Mouse (Mus musculus) cerebellum, adult 9-10 months (tissue): ENCODE measurements around the gene Nlgn2.
"Not testable (repeated sequence)": the region's sequence is repeated elsewhere in the genome, so short reads cannot be mapped to it uniquely, and the experiment has no call there.

ENCODE experiments used
- DNase-seq: peaks from one replicate; pipeline ENCODE4 v3.0.0; 2022

The Nlgn2 gene

DNA sequence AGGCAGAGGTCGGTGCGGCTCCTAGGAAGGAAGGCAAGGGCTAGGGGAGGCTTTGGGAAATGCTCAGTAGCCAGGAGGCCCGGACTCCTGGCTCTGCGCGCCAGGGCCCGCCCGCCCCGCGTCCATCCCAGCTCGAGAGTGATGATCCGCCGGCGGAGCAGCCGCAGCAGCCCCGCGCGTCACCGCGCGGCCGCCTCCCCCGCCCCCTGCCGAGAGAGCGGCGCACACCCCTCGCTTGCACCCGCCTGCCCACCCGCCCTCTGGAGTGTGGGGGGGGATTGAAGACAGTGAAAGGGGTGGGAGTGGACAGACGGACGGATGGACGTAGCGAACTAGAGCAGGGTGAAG, at the start of gene Nlgn2:
TSS of gene Nlgn2 (minus strand) at position 181 of the 348 bp plus-strand sequence.
- no peak for DNase-seq

DNA sequence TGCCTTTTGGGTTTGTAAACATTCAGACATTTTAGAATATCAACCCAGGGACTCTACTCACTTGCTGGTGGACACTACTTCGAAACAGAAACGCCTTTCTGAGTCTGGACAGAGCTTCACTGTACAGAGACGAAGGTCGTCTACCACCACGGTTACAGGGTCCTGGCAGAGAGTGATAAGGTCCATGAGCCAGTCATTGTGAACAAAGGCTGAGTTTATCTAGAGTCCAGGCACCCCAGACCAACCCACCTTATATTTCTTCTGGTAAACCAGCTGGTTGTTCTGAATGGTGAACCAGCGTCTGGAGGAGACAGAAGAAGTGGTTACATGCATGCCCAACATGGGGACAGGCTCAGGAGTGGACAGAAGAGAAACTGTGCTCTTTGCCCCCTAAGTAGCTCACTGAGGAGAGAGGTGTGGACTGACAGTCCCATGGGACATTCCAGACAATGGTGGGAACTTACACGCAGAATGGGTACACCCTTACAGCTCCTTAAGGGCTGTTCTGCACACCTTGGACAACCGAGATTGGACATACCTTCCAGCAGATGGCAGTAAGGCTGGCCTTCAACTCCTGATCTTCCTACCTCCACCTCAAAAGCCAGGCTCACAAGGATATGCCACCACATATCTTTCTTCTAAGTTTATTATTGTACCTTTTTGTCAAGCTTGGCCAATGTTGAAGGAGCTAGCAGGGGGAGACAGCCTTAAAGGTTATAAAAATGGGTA, 49.5 kb upstream of the Nlgn2 start:
- DNase-seq: no peak

DNA sequence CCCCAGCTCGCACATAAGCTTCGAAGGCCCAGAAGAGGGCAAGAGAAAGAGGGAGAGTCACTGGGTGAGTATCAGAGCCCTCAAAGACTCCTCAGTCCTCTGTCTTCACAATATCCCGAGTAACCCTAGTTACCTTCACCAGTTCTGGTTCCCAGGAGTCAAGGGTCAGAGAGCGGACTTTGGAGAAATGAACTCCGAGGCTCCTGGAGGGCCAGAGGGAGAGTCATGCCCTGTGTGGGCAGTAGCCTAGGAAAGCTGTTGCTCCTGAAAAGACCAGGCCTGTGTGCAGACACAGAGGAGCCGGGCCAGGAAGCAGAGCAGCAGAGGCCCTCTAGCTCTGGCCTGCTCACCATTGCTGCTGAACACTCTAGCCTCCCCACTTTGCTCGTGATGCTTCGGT, 47.1 kb upstream of the Nlgn2 start:
- DNase-seq: no peak

DNA sequence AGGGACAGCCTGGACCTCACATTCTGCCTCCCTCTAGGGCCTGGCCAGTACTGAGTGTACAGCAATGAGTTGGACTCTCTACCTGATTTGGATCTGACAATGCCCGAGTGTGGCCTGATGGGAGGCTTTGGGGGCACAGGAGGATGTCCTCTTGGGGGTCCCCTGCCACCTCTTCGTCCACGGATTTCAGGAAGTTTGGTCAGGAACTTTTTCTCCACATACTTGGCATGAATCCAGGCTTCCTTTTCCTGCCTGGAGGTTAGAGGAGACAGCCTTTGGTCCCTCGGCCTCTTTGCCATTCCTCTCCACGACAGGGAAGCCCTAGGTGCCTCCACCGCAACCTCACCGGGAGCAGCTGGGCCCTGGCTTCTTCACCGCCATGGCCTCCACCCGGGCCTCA, 46.7 kb upstream of the Nlgn2 start:
- DNase-seq: no peak

DNA sequence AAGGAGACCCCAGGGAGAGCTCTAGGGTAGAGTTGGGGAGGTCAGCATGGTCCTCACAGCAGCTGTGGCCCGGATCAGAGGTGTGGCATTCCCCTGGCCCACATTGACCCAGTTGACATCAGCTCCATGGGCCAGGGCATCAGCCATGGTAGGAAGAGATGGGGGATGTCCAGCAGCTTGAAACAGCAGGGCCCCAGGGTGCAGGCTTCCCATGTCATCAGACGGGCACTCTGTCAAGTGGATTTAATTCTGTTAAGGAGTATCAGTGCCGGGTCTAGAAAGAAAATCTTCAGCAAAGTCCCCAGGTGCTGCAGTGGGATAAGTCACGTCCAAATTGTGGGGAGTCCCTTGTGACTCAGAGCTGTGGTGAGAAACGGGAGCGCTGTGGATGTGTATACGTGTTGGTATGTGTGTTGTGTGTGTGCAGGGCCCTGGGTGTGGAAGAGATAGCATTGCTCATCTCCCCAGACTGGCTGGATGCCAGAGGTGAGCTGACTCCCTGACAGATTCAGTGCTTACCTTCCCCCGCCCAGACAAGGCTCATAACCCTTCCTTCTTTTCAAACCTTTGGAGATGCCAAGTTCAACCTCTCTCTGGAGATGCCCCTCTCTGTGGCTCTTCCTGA, 46.1 kb upstream of the Nlgn2 start:
- DNase-seq: no peak

DNA sequence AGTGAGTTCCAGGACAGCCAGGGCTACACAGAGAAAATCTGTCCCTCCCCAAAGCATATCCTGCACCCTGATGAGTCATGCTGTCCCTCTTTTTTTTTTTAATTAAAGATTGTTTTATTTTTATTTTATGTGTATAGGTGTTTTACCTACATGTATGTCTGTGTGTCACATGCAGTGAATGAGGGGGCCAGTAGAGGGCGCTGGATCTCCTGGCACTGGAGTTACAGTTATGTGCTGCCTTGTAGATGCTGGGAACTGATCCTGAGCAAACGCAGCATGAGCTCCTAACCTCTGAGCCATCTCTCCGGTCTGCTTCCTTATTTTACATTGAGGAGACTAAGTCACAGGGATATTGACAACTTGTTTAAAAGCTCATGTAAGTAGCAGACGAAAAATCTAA, 45.5 kb upstream of the Nlgn2 start:
- DNase-seq: no peak

DNA sequence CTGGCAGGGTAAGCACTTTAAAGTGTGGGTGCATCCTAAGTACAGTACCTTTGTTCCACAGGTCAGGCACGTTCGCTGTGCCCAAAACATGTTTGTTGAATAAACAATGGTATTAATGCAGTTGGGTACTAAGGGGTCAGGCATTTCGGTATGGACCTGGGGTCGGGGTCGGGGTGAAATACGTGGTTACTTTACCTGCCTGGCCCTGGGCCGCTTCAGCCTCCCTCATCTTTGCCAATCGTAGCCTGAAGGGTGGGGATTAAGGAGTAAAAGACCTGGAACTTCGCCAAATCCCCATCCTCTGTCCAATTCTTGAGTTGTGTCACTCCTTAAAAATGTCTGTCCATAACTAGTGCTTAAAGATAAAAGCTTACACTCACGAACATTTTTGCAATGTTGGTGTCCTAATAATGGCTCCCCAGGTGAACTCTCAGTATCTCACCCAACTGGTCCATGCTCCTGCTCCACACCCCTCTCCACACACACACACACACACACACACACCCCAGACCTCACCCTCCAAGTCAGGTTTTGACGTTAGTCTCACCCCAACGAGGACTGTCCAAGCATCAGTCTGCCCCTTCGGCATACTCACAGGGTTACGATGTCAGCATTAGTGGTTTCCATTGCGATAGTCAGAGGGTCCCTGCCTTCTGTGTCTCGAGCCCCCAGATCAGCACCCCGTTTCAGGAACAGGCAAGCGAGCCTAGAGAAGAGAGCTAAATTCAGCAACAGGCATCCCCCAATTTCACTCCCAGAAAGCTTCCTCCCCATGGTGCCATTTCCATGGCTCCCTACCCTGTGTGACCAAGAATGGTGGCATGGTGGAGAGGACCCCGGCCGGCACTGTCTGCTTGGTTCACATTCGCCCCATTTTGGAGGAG, 44.4 kb upstream of the Nlgn2 start:
- no peak for DNase-seq

DNA sequence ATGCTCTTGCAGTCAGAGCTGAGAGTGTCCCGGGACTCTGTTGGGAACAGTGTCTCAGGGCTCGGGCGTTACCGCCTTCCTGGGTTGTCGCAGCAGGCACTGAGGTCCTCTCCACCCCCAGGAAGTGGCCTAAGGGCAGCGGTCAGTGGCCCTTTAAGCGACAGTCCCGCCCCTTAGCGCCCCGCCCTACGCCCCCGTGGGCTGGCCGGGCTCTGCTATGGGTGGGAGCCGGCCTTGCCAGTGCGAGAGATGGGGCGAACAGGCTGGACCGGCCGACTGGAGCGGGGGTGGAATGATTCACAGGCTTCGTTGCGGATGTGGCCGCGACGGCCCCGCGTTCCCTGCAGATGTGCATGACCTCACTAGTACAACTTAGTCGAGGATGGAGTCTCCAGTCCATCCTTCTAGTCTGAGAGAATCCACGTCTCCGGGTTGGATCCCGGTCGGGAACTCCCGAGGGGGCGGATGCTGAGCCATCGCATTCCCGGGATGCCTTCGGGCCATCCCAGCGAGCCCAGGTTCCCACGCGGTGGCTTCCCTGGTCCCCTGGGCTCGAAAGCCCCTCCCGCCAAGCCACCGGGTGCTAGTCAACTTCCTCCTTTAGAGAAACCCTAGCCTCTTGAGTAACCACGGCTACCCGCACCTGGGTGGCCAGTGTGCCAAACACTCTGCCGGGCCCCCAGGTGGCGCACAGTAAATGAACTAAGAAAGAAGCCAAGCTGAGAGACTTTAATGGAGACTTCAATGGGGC, 43.4 kb upstream of the Nlgn2 start, which contains the start of gene Kctd11:
TSS of gene Kctd11 (minus strand) at position 554 of the 751 bp plus-strand sequence.
- peak; percentile 69 for DNase-seq

DNA sequence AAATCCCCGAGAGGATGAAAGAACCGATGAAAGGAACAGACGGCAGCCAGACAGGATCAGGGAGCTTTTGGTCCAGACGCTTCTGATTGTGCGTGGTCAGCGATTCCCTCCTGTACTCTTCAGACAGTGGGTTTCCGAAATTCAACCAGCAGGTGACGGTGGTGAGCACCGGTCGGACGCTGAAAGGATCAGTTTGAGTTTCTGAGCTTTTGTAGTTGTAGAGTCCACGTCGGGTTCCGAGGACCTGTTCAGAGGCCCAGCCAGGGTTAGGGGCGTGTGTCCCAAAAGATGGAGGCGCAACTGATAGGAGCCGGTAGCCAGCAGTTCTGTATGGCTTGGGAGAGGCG, 42.9 kb upstream of the Nlgn2 start:
- peak; percentile 62 for DNase-seq

DNA sequence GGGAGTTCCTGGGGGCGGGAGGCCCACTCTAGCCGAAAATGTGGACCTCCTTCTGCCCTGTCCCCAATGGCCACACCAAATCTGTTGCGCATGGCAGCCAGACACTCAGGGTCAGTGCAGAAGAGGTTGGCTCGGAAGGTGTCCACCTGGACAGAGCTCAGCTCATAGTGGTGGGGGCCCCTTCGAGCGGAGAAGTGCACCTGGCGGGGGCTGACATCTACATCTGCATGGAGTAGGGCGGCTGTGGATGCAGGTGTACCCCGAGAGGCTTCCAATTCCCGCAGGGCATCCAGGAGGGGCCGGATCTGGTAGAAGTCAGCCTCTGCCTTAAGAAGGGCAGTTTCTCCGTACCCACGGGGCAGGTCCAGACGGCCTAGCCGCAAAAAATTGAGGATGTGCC, 42.1 kb upstream of the Nlgn2 start:
- no peak for DNase-seq

DNA sequence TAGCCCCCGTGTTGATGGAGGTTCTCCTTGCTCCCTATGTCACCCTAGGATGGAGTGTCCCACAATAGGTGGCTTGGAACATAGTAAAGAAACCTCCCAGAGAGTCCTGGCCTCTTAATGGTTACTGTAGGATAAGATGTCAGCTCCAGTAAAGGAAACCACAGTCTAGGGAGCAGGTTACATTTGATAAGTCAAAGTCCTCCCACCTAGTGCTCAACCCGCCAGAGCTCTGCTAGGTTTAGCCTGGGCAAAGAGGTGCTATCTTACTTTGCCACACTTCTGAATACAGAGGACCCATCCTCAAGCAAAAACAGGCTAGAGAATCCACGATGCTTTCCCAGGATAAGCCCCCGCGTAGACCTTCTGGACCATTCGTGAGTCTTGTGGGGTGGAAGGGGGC, 41.4 kb upstream of the Nlgn2 start:
- no peak for DNase-seq

DNA sequence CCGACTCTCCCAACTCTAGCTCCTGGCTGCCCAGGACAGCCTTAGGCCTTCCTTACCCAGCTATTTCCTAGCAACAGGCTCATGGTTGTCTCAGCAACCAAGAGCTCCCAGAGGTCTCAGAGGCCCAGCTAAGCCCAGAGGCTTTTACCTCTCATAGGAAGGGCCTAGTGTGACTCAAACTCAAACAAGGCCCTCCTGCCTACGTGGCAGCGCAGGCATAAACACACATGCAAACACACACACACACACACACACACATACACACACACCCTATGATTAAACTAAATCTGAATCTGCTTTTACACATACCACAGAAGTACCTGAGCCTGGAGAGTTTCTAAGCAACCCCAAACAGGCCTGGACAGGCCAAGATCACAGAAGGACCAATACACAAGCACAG, 40.8 kb upstream of the Nlgn2 start:
- no peak for DNase-seq

DNA sequence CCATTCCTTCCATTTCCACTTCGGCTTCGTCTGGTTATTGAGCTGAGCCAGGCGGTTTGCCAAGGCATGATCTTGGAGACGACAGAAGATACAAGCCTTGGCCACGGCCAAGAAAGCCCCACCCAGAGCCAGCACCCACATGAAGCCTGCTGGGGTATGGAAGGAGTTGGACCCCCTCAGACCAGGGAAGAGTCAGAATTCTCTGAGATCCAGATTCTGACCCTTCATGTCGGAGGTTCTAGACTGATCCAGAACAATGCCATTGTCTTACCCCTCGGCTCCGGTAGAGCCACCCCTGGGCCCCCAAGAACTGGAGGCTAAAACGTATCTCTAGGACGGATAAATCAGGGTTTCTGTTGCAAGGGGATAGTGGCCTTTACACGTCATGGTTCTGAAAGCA, 40.3 kb upstream of the Nlgn2 start, which contains the start of gene Tmem95:
TSS of gene Tmem95 (minus strand) at position 141 of the 400 bp plus-strand sequence.
- DNase-seq: no peak

DNA sequence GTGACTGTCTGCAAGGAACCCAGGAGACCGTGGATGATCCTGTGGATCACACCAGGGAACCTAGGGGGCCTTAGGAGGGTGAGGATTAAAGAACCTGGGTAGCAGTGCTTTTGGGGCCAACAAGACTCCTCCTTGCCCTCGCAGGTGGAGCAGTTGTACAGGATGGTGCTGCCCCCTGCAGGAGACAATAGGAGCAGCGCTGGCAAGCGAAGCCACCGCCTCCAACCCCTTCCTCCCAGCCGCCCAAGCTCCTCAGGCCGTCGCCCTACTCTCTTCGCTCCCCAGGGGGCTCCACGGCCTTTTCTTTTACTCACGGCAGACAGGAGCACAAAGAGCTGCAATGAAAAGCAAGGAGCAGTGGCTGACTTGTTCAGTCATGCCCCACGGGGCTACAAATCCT, 39.3 kb upstream of the Nlgn2 start:
- DNase-seq: peak; percentile 78

DNA sequence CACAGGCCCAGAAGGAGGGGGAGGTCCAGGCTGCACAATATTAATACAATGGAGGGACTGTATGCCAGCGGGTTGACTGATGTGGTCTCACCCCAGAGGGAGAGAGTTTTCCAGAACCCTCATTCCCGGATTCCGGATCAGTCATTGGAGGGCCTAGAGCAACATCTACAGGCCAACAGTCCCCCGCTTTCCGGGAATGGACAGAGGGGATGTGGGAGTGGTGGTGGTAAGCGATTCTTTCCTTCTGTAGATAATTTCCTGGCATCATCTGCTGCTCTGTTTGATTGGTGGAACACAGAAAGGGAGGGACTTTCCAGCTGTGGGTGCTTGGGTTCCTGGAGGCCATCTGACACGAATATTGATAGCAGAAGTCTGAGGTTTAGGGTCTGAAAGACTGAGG, 38.6 kb upstream of the Nlgn2 start:
- DNase-seq: no peak

DNA sequence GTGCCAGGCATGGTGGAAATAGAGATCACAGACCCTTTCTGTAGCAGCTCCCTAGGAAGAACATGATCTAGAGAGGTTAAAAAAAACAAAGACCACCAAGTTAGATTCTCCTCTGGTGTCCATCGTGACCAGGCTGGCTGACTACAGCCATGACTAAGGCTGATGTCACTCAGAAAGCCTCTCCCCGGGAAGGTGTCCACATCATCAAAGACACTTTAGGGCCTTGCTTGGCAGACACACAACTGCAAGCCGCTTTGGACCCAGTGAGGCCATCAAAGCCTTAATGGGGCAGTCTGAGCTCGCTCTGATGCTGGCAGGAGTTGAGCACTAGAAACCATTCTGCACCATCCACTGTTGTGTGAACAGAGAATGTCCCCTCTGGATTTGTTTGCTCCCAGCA, 34.9 kb upstream of the Nlgn2 start:
- no peak for DNase-seq

DNA sequence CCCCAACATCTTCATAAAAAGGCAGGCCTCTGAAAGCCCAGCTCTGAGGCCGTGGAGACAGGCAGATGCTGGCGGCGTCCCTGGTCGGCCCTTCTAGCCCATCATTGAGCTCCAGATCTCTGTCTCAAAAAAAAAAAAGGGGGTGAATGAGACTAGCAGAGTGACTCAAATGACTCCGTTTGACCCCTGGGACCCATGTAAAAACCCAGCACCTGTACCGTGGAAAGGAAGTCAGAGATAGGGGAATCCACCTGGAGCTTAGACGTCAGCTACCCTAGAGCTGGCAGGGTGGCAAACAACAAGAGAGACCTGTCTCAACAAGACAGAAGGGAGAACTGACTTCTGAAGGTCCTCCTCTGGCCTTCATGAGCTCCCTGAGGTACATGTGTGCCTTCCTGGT, 34.2 kb upstream of the Nlgn2 start:
- DNase-seq: no peak

DNA sequence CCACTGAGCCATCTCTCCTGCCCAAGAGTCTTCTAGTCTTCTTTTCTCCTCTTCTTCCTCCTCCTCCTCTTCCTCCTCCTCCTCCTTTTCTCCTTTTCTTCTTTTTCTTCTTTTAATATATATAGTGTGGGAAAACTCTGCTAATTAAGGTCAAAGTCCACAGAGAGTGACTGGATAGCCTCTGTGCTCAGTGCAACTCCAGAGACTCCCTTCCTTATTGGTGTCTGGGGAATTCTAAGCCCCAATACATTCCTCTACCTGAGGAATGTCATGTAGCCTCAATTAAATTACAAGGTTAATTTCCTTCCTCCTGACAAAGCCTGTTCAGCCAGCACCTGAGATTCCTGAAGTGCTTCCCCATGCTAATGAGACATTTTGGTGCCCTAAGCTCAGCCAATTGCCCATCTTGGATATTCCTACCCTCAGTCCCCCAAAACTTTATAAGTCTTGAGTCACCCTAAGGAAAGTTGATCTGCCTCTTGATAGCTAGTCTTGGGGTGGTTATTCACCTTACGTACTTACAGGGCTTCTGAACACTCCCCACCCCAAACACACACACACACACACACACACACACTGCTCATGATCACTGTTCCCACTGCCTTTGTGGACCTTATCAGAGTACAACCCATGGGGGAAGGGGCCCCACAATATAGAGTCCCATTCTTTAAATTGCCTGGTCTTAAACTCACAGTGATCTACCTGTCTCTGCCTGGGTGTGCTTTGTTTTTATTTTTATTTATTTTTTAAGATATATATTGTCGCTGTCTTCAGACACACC, 32.9 kb upstream of the Nlgn2 start:
- no peak for DNase-seq

DNA sequence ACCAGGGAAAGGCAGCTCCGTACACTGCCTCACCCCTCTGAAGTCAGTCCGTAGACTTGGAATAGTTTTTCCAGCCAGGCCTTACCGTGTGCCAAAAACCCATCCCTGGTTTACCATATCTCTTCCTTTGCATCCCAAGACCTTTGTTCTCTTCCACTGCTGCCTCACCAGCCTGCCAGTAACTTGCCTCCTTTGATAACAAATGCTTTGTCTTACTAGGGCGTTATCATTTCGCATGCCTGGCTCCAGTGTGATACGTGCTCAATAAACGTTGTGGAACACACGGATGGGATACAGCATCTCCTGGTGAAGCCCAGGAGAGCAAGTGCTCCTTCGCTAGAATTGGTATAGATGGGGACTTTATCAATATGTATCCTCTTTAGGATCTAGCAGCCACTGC, 29.8 kb upstream of the Nlgn2 start:
- no peak for DNase-seq

DNA sequence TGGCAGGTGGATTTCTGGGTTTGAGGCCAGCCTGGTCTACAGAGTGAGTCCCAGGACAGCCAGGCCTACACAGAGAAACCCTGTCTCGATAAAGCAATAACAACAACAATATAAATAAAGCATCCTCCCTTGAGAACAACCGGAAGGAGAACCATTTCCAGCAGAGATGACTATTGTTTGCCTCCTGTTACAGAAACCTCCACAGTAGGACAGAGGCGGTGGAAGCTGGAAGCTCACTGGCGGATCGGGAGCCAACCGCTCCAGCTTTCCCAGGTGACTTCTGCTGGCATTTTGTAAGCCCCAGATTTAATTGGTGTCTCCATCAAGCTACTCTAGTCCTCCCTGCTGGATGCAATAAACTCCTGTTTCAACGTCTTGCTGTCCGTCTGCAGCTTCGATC, 28.0 kb upstream of the Nlgn2 start:
- no peak for DNase-seq

DNA sequence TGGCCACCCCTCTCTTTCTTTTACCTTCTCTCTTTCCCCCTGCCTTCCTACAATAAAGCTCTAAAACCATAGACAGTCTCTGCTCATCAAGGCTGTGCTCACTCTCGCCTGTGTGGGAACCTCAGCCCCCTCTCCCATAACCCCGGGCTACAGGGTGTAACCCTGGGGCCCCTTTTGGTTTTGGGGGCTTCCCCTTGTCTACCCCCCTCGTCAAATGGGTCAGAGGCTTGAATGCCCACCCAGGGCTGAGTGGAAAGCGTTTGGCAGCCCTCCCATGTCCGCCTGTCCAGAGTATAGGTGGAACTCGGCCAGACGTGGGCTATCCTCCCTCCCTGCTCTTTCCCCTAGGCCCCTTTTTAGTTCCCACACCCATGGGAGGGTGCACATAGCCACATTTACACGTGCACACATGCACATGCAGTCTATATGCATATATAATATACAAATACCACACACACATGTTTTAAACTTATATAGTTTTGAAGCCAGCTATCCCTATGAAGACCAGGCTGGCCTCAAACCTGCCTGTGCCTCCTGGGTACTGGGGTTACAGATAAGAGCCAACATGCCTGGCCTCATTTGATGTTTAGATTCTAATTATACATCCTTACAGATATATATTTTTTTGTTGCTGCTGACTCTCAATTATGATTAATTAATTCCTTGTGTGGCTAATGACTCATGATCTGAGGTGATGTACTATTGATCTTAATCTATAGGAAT, 26.7 kb upstream of the Nlgn2 start:
- DNase-seq: no peak

DNA sequence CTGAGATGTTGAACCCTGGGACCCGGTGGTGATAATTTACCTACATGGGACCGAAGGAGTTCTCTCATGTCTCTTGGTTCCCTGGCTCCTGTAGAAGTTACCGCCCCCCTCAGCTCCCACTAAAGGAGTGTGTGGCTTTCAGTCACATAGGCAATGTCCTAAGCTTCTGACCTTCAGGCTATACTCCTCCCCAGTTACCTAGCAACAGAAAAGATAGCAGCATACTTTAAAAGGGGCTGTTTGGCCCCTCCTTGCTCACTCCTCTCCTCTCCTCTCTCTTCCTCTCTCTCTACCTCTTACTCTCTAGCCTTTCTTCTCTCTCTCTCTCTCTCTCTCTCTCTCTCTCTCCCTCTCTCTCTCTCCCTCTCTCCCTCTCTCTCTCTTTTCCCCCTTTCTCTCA, 26.1 kb upstream of the Nlgn2 start:
- not testable (repeated sequence) for DNase-seq
